Mouse (Mus musculus) testis, postnatal 10 days (tissue): ENCODE measurements around the gene Nrap.
"Not testable (repeated sequence)": the region's sequence is repeated elsewhere in the genome, so short reads cannot be mapped to it uniquely, and the experiment has no call there.

ENCODE experiments used
- DNase-seq: peaks from one replicate; pipeline ENCODE4 v3.0.0; 2021; ENCODE audit warnings: low spot score

Nrap gene

GRCm38 (mm10) chr19:56364563-56364962 is 25.3 kb downstream of the Nrap start:
- DNase-seq = no peak

GRCm38 (mm10) chr19:56363721-56364460 is 25.9 kb downstream of the Nrap start:
- DNase-seq = no peak

GRCm38 (mm10) chr19:56358890-56359289 is 30.9 kb downstream of the Nrap start:
- DNase-seq = no peak

GRCm38 (mm10) chr19:56357374-56357708 is 32.5 kb downstream of the Nrap start:
- not testable (repeated sequence) for DNase-seq

GRCm38 (mm10) chr19:56356480-56357373 is 33.1 kb downstream of the Nrap start:
- peak; percentile 90 for DNase-seq

GRCm38 (mm10) chr19:56355201-56355600 is 34.6 kb downstream of the Nrap start:
- DNase-seq = no peak

- no peak for DNase-seq
These were observed 36.1 kb downstream of the Nrap start for GRCm38 (mm10) chr19:56353689-56354088.

GRCm38 (mm10) chr19:56349295-56349694 is 40.5 kb downstream of the Nrap start:
- no peak for DNase-seq

- DNase-seq = no peak
These were observed 43.1 kb downstream of the Nrap start for GRCm38 (mm10) chr19:56346750-56347149.

GRCm38 (mm10) chr19:56346016-56346415 is 43.8 kb downstream of the Nrap start:
- DNase-seq = no peak

- DNase-seq = no peak
These were observed 45.8 kb downstream of the Nrap start for GRCm38 (mm10) chr19:56343869-56344563.

- peak; percentile 87 for DNase-seq
These were observed 47.8 kb downstream of the Nrap start for GRCm38 (mm10) chr19:56342006-56342405.

GRCm38 (mm10) chr19:56336826-56337225 is 53.0 kb downstream of the Nrap start:
- no peak for DNase-seq

- DNase-seq = no peak
These were observed 53.5 kb downstream of the Nrap start for GRCm38 (mm10) chr19:56336321-56336720.

GRCm38 (mm10) chr19:56326243-56326855 is 63.5 kb downstream of the Nrap start:
- DNase-seq = no peak

GRCm38 (mm10) chr19:56325676-56326075 is 64.2 kb downstream of the Nrap start:
- DNase-seq = no peak

GRCm38 (mm10) chr19:56321303-56321920 is 68.4 kb downstream of the Nrap start:
- no peak for DNase-seq

- no peak for DNase-seq
These were observed 69.5 kb downstream of the Nrap start for GRCm38 (mm10) chr19:56320186-56320860.

GRCm38 (mm10) chr19:56319629-56320028 is 70.2 kb downstream of the Nrap start:
- no peak for DNase-seq

- no peak for DNase-seq
These were observed 70.6 kb downstream of the Nrap start for GRCm38 (mm10) chr19:56319219-56319618.

GRCm38 (mm10) chr19:56316531-56316930 is 73.3 kb downstream of the Nrap start:
- no peak for DNase-seq
